Mouse (Mus musculus) liver, adult 2 months (tissue): ENCODE data around the gene Gnaq.

Experiments
- CTCF ChIP-seq: fragments of 200-500 bp; IDR thresholded peaks from 2 replicates; pipeline ENCODE4 v1.5.1; 2011; ENCODE audit warnings: low read depth, low read length, control low read depth
- POLR2A ChIP-seq: fragments of 200-500 bp; IDR thresholded peaks from 2 replicates; pipeline ENCODE4 v1.6.1; 2011; ENCODE audit warnings: low read length, control low read depth; ENCODE audit not compliant: insufficient read depth; ENCODE audit errors: extremely low read depth

DNA sequence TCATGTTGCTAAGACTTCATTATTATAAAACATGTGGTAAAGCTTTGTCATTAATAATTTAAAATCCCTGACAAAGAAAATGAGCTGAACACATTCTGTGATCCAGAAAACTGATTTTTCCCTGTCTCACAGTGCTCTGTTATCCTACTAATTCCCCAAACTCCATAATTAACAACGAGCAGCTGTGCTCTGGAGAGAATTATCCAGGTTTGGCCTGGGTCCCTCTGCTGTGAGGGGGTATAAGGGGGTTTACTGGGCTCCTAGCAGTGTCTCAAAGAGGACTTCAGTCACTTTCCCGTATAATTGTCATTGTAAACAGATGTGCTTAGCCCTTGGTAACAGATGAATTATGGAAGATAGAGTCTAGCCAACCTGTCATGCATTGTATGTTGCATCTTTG, 105.9 kb downstream of the Gnaq start:
- no peak for TF ChIP-seq CTCF
- TF ChIP-seq POLR2A: no peak
